Mouse (Mus musculus) c-Kit-negative CD71-positive TER-119-positive erythroid progenitor cells, embryonic 14.5 days (primary cell): ENCODE results near the gene March6.

ENCODE experiments used
- DNase-seq: peaks from one replicate; pipeline ENCODE4 v3.0.0-alpha.2; 2013; ENCODE audit warnings: low read depth, low spot score

March6 gene

DNA sequence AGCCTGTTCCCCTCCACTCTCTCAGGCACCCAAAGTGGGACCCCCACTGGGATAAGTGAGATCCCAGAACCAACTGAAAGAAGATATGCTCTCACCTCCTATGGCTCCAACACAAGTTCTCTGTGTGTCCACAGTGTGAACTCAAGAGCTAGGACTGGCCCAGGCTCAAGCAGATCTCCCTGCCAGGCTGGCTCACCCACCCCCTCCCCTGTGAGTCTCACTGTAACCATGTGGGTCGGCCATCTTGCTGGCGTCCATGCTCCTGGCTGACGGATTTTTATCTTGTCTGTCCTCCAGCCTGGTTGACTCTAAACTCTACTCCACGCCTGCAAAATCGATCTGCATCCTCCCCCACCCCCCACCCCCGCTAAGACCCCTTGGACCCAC, 113.5 kb downstream of the March6 start:
- no peak for DNase-seq

DNA sequence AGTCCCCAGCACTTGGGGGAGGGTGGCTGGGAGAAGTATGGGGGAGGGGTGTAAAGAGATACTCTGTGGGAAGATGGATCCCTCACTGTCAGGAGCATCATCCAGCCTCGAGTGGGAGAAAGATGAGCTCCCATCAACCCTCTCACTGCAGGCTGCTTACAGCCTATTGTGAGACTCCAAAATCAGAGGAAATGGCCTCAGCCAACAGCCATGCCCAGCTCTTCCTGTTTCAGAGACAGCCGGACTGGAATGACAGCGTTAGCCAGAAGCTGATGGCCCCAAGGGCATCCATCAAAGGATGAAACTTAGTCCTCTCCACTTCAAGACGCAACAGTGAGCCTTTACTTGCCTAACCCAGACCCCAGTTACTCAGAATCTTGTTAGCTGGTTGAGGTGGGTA, 115.7 kb downstream of the March6 start:
- DNase-seq: no peak

DNA sequence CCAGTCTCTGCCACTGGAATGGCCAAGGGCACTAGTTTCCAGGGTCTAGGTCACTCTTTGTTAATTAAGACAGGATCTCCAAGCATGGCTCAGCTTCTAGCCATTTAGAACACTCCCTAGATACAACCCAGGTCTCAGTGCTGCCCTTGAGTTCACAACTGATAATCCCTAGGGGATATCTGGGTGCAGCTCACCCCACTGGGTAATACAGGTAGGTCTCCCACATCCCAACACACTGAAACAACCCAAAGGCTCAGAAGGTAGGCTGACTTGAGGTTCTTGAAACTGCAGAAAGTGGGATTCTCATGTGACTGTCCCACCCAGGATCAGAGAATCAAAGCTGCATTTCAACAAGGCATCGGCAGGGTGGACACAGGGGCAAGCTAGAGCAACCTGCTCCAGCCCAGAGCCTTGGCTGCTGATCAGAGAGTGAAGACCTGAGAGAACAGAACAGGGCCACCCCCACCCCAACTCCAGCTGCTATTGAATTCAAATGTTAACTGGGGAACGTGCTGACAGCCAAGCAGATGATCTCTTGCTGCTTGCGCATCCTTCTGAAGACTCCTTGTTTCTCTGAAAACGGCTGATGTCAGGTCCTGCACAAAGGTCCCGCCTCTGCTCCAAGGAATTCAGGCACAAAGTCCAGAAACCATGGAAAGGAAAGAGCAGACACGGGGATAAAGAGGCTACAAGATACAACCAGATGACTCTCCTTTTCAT, 116.5 kb downstream of the March6 start:
- DNase-seq: no peak

DNA sequence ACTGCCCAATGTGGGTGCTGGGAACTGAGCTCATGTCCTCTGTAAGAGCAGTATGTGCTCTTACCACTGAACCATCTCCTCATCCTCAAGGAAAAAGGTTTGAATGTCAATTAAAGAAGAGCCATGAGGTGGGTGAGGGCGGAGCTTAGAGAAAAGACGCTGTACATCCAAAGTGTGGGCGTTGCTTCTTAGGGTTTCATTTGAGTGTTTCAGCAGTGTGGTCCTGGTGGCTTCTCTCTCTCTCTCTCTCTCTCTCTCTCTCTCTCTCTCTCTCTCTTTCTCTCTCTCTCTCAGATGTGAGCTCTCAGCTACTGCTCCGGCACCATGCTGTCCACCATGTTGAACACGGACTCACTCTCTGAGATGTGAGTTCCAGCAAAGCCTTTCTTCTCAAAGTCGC, 117.2 kb downstream of the March6 start:
- no peak for DNase-seq

DNA sequence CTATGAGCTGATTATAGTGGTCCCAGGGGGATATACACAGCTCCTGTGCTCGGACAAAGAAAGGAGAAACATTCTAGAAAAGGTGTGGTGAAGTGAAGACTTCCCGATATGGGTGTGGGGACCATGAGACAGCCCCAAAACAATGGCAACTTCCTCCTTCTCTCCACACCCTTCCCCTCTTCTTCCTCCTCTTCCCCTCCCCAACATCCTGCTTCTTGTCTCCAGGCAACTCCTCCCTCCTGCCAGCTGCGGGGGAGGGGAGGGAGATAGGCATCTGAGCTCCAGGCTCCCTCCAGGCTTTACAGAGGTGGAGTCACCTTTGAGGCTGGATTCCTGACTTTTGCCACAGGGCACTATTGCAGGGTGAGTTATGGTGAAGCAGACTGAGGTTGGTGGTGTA, 117.9 kb downstream of the March6 start:
- DNase-seq: no peak

DNA sequence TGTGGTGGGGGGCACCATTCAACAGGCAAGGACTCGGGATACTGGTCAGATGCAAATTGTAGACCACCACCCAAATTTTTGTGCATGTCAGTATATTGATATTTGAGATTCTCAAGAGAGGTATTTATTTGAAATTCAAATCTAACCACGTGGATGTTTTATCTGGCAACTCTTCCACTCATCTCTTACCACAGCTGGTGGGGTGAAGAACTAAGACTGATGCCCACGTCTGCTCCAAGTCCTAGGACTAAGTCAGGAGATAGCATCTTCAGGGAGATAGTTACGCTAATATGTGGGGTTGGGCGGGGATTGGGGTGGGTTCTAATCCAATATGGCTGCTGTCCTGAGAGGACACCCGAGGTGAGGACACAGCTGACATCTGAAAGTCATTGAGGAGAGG, 118.4 kb downstream of the March6 start:
- DNase-seq: no peak

DNA sequence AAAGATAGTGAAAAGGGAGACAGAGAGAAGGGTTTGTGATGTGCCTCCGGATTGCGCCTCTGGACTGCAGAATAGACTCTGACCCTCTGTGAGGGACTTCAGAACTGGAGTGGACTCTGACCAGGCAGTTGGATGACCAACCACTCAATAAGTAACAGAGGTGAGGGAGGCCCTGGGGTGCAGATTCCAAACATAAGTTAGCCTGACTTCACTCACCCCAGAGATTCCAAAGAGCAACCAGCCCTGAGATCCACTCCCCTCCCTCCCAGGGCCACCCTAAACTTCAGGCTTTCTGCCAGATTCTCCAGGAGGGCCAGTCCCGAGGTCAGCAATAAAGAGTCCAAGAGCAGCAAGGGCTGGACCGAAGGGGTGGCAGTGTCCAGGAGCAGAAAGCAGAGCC, 123.4 kb downstream of the March6 start:
- DNase-seq: no peak

DNA sequence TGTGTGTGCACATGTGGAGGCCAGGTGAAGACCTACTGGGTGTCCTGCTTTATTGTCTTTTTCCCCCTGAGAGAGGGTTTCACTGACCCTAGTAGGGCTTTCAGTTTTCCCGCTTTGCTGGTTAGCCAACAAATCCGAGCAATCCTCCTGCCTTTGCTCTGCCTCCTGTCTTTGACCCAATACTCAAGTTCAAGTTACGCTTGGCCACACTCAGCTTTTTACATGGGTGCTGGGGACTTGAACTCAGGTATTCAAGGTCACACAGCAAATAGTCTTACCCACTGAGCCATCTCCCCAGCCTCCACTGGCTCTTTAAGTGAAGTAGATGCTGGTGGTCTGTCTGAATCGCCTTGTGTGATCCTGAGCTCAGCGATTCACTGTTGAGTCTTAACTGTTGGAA, 124.0 kb downstream of the March6 start:
- no peak for DNase-seq
